Mouse (Mus musculus) MEL (cell line): ENCODE data around the gene Chmp1a. TPM values are rescaled to one million over a fixed set of nuclear protein-coding genes. Genes with fewer than 3 reads are reported as not detected.

Experiments
- DNase-seq: peaks from one replicate; pipeline ENCODE4 v3.0.0; 2011; ENCODE audit warnings: low read depth, low spot score
- H3K27ac ChIP-seq: 2 replicates; pipeline ENCODE4 v1.5.1; 2012; ENCODE audit warnings: low read depth, mild to moderate bottlenecking, control low read depth, low read length, moderate library complexity; ENCODE audit not compliant: control insufficient read depth
- H3K27me3 ChIP-seq, 2 experiments: fragments of 150-350 bp in 1 of 2; sonication (generic) in 1 of 2; 2 replicates each; pipeline ENCODE4 v1.6.1; 2012; ENCODE audit warnings: low read length in 2 of 2, mild to moderate bottlenecking in 2 of 2, improper control_type of control experiment in 1 of 2, moderate library complexity in 1 of 2; ENCODE audit not compliant: insufficient read depth in 2 of 2, control insufficient read depth in 1 of 2
- H3K36me3 ChIP-seq, 2 experiments: 2 replicates each; pipeline ENCODE4 v1.6.1; 2012 to 2014; ENCODE audit warnings: low read length in 2 of 2, improper control_type of control experiment in 1 of 2, inconsistent platforms in 1 of 2, mild to moderate bottlenecking in 1 of 2; ENCODE audit not compliant: insufficient read depth in 2 of 2, control insufficient read depth in 1 of 2
- H3K4me1 ChIP-seq, 2 experiments: fragments of 150-350 bp in 1 of 2; sonication (generic) in 1 of 2; 2 replicates each; pipeline ENCODE4 v1.6.1; 2012; ENCODE audit warnings: low read length in 2 of 2, improper control_type of control experiment in 1 of 2, mild to moderate bottlenecking in 1 of 2; ENCODE audit not compliant: insufficient read depth in 2 of 2, control insufficient read depth in 1 of 2
- H3K4me3 ChIP-seq, 2 experiments: fragments of 150-350 bp in 1 of 2; sonication (generic) in 1 of 2; 2 replicates each; pipeline ENCODE4 v1.5.1; 2012; ENCODE audit warnings: low read depth in 2 of 2, low read length in 2 of 2, mild to moderate bottlenecking in 2 of 2, moderate library complexity in 2 of 2, control low read depth in 1 of 2, improper control_type of control experiment in 1 of 2; ENCODE audit not compliant: control insufficient read depth in 1 of 2, insufficient read depth in 1 of 2
- H3K79me2 ChIP-seq: 2 replicates; pipeline ENCODE4 v1.6.1; 2012; ENCODE audit warnings: mild to moderate bottlenecking, low read length, moderate library complexity; ENCODE audit not compliant: control insufficient read depth, poor library complexity, insufficient read depth
- H3K9ac ChIP-seq: 2 replicates; pipeline ENCODE4 v1.6.1; 2012; ENCODE audit warnings: low read depth, mild to moderate bottlenecking, control low read depth, low read length, moderate library complexity; ENCODE audit not compliant: control insufficient read depth, poor library complexity, severe bottlenecking
- H3K9me3 ChIP-seq: fragments of 150-350 bp; sonication (generic); replicated peaks from 2 replicates; pipeline ENCODE4 v1.6.1; 2012; ENCODE audit warnings: mild to moderate bottlenecking, low read length, improper control_type of control experiment, moderate library complexity; ENCODE audit not compliant: insufficient read depth
- CTCF ChIP-seq, 3 experiments: IDR thresholded peaks in 2 of 3; conservative IDR thresholded peaks in 1 of 3; 2 replicates each; pipeline ENCODE4 v1.5.1; 2011 to 2012; ENCODE audit warnings: low read length in 3 of 3, low read depth in 2 of 3, mild to moderate bottlenecking in 2 of 3, improper control_type of control experiment in 1 of 3, inconsistent platforms in 1 of 3, mixed read lengths in 1 of 3, moderate library complexity in 1 of 3; ENCODE audit not compliant: control insufficient read depth in 1 of 3, insufficient read depth in 1 of 3, poor library complexity in 1 of 3, severe bottlenecking in 1 of 3
- E2F4 ChIP-seq: IDR thresholded peaks from 2 replicates; pipeline ENCODE4 v1.6.1; 2011; ENCODE audit warnings: low read depth, low read length, improper control_type of control experiment, borderline replicate concordance
- ELF1 ChIP-seq: IDR thresholded peaks from 2 replicates; pipeline ENCODE4 v1.6.1; 2014; ENCODE audit warnings: low read depth, mild to moderate bottlenecking, inconsistent platforms, low read length, improper control_type of control experiment, moderate library complexity
- EP300 ChIP-seq, 2 experiments: IDR thresholded peaks; 2 replicates each; pipeline ENCODE4 v1.6.1; 2011; ENCODE audit warnings: improper control_type of control experiment in 2 of 2, low read length in 2 of 2, low read depth in 1 of 2, mild to moderate bottlenecking in 1 of 2
- ETS1 ChIP-seq: IDR thresholded peaks from 2 replicates; pipeline ENCODE4 v1.6.1; 2012; ENCODE audit warnings: low read depth, mild to moderate bottlenecking, inconsistent platforms, low read length, improper control_type of control experiment, moderate library complexity
- JUND ChIP-seq: IDR thresholded peaks from 2 replicates; pipeline ENCODE4 v1.6.1; 2011; ENCODE audit warnings: low read depth, mild to moderate bottlenecking, improper control_type of control experiment, low read length
- KAT2A ChIP-seq: conservative IDR thresholded peaks from 2 replicates; pipeline ENCODE4 v1.6.1; 2012; ENCODE audit warnings: low read depth, low read length, improper control_type of control experiment, inconsistent platforms
- MAFK ChIP-seq: IDR thresholded peaks from 2 replicates; pipeline ENCODE4 v1.6.1; 2011; ENCODE audit warnings: low read depth, mild to moderate bottlenecking, low read length, improper control_type of control experiment, borderline replicate concordance
- MXI1 ChIP-seq: IDR thresholded peaks from 2 replicates; pipeline ENCODE4 v1.6.1; 2011; ENCODE audit warnings: mild to moderate bottlenecking, low read depth, low read length, improper control_type of control experiment
- POLR2AphosphoS2 ChIP-seq: IDR thresholded peaks from 2 replicates; pipeline ENCODE4 v1.6.1; 2011; ENCODE audit warnings: low read length, improper control_type of control experiment
- SIN3A ChIP-seq: IDR thresholded peaks from 2 replicates; pipeline ENCODE4 v1.6.1; 2012; ENCODE audit warnings: low read length, improper control_type of control experiment, inconsistent platforms
- TBP ChIP-seq: IDR thresholded peaks from 2 replicates; pipeline ENCODE4 v1.8.0; 2011; ENCODE audit warnings: low read depth, low read length, improper control_type of control experiment
- USF1 ChIP-seq: IDR thresholded peaks from 2 replicates; pipeline ENCODE4 v1.6.1; 2014; ENCODE audit warnings: low read depth, mild to moderate bottlenecking, inconsistent platforms, low read length, improper control_type of control experiment, moderate library complexity
- USF2 ChIP-seq, 2 experiments: IDR thresholded peaks; 2 replicates each; pipeline ENCODE4 v1.6.1; 2011 to 2012; ENCODE audit warnings: improper control_type of control experiment in 2 of 2, low read length in 2 of 2, borderline replicate concordance in 1 of 2, inconsistent platforms in 1 of 2, low read depth in 1 of 2, mild to moderate bottlenecking in 1 of 2; ENCODE audit not compliant: insufficient read depth in 1 of 2
- ZC3H11A ChIP-seq: IDR thresholded peaks from 2 replicates; pipeline ENCODE4 v1.6.1; 2012; ENCODE audit warnings: low read depth, mild to moderate bottlenecking, inconsistent platforms, low read length, improper control_type of control experiment
- ZMIZ1 ChIP-seq: IDR thresholded peaks from 2 replicates; pipeline ENCODE4 v1.6.1; 2012; ENCODE audit warnings: low read depth, mild to moderate bottlenecking, inconsistent platforms, low read length, improper control_type of control experiment, moderate library complexity
- polyA plus RNA-seq, 2 experiments: library from polyadenylated mRNA; stranded (reverse) in 1 of 2; unstranded in 1 of 2; fragments of >175 nt in 1 of 2; fragments of >200 nt in 1 of 2; gene quantifications; 2 replicates each; pipeline versions ENCODE4 v1.2.1 to v1.2.4; 2012; ENCODE audit warnings: low replicate concordance in 2 of 2, low read depth in 1 of 2; ENCODE audit not compliant: insufficient read length in 2 of 2, insufficient read depth in 1 of 2, missing spikeins in 1 of 2
- total RNA-seq: library from RNA; depleted of rRNA; stranded (reverse); fragments of 300-350 nt; gene quantifications from 2 replicates; pipeline ENCODE4 v1.2.3, GENCODE M21; 2012

The Chmp1a gene
- total and polyA plus RNA-seq, 3 experiments: 80.5 to 85.7 TPM; not detected in 1

DNA sequence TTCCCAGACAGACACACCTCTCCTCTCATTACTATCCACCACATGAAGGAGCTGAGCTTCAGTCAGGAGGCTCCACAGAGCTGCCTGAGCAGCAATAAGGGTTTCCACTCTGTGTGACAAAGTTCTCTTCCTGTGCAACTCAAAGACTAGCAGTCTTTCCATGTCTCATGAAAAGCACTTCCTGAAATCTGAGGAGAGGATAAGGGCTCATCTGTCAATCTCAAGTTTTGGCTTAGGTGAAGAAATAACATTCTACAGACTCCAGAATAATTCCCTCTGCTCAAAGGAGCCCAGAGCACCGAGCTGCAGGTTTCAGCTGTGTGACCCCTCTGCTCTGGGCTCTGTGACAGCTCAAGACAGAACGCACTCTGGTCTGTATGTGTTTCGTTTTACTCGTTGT is 40.4 kb upstream of the Chmp1a start:
- Histone ChIP-seq H3K9ac (peak overlapping the region; percentile 96), H3K27ac (no peak overlapping the region; the same call in 1 of the 2 replicates), H3K79me2 (peaks cover 13% of the 10 kb centered on the region), H3K36me3 (peaks cover 0 to 12% of the 10 kb centered on the region in 2 experiments; a peak in 2 of 4 replicates), H3K9me3 (no peaks in the 10 kb centered on the region), H3K27me3 (no peaks in the 10 kb centered on the region), H3K4me1 (peaks cover 0 to 26% of the 10 kb centered on the region in 2 experiments; a peak in 2 of 4 replicates), H3K4me3 (peak overlapping the region; percentile 70 to 86; a peak in 3 of 4 replicates)
- peak; percentile 66 for DNase-seq
- TF ChIP-seq JUND (no peak), EP300 (IDR thresholded peaks at IDR 0.05; ENCODE audit: low read depth in 1 of 2, low read length in 2 of 2) (no peak), E2F4 (no peak), CTCF (IDR thresholded peaks at IDR 0.05 in 2 of 3, conservative IDR thresholded peaks at IDR 0.05 in 1 of 3; ENCODE audit: control insufficient read depth in 1 of 3, insufficient read depth in 1 of 3, low read depth in 2 of 3, low read length in 3 of 3, poor library complexity in 1 of 3, severe bottlenecking in 1 of 3) (no peak), TBP (0 out of 2 replicates have a peak, but pooled peaks have one; percentile 19), POLR2AphosphoS2 (no peak), ELF1 (peak; percentile 76; the same call in 1 of the 2 replicates)

DNA sequence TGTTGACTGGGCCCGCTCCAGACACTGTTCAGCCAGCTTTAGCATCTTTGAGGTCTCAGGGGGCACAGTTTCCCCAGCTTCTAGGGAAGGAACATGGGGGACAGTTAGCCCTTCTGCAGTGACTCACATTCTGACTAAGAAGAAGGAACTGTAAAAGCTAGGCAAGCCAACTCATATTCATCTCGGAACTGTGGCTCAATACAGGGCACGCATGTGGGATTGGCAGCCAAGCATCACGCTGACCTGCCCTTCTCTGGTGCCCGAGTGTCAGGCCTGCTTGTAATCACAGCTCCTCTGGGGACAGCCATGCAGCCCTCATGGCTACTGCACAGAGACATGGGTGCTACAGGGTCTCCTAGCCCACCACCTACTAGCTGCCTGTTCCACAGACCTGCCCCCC is 38.4 kb upstream of the Chmp1a start:
- H3K27ac ChIP-seq: no peak overlapping the region
- H3K27me3 ChIP-seq: no peaks in the 10 kb centered on the region
- no peaks in the 10 kb centered on the region for H3K9me3 ChIP-seq
- peaks cover 0 to 26% of the 10 kb centered on the region in 2 experiments; a peak in 2 of 4 replicates for H3K4me1 ChIP-seq
- no peak overlapping the region for H3K4me3 ChIP-seq
- TF ChIP-seq TBP: no peak
- TF ChIP-seq USF1: no peak
- no peak for TF ChIP-seq ETS1
- TF ChIP-seq KAT2A: no peak
- no peak for TF ChIP-seq SIN3A
- no peak for TF ChIP-seq EP300 (IDR thresholded peaks at IDR 0.05; ENCODE audit: low read depth in 1 of 2, low read length in 2 of 2)
- TF ChIP-seq ZC3H11A: no peak
- TF ChIP-seq, all 39 proteins: peak for 0
- H3K9ac ChIP-seq: no peak overlapping the region
- DNase-seq: no peak
- H3K79me2 ChIP-seq: peaks cover 13% of the 10 kb centered on the region
- H3K36me3 ChIP-seq: peaks cover 0 to 12% of the 10 kb centered on the region in 2 experiments; a peak in 2 of 4 replicates

DNA sequence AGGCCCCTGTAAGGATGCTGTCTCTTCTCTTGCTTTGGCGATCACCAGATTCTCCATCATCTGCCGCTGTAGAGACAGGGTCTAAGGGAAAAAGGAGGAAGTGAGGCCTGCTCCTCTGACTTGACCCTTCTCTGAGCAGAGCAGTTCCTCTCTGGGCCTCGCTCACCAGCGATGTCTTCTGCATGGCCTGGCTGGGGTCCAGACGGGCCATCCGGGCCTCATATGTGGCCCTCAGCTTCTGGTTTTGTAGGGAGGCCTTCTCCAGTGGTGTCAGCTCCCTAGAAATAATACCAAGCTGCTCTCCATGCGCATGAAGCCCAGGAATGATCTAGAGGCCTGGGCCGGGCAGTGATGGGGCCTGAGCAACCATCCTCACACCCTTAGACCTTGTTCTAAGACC is 36.0 kb upstream of the Chmp1a start:
- Histone ChIP-seq H3K27me3 (no peaks in the 10 kb centered on the region), H3K79me2 (no peaks in the 10 kb centered on the region; the same call in 1 of the 2 replicates), H3K9ac (peak overlapping the region; percentile 20; the same call in 1 of the 2 replicates), H3K4me3 (no peak overlapping the region), H3K36me3 (peaks cover 0 to 7% of the 10 kb centered on the region in 2 experiments; a peak in 2 of 4 replicates), H3K27ac (no peak overlapping the region), H3K4me1 (peaks cover 0 to 18% of the 10 kb centered on the region in 2 experiments; a peak in 1 of 4 replicates), H3K9me3 (no peaks in the 10 kb centered on the region)
- TF ChIP-seq ZMIZ1: no peak
- no peak for TF ChIP-seq USF2 (IDR thresholded peaks at IDR 0.05; ENCODE audit: borderline replicate concordance in 1 of 2, insufficient read depth in 1 of 2, low read depth in 1 of 2, low read length in 2 of 2)
- TF ChIP-seq ETS1: no peak
- no peak for TF ChIP-seq MAFK
- no peak for TF ChIP-seq JUND
- TF ChIP-seq MXI1: no peak
- peak; percentile 51 for DNase-seq
